Mouse (Mus musculus): ENCODE measurements at regions not wholly inside any gene's neighbourhood (a gene's known extent, or its start where the extent isn't known, plus 50 kb on each side); places are given as distances from the start of the nearest gene placed in this dataset.
"Not testable (repeated sequence)": the region's sequence is repeated elsewhere in the genome, so short reads cannot be mapped to it uniquely, and the experiment has no call there.

DNA sequence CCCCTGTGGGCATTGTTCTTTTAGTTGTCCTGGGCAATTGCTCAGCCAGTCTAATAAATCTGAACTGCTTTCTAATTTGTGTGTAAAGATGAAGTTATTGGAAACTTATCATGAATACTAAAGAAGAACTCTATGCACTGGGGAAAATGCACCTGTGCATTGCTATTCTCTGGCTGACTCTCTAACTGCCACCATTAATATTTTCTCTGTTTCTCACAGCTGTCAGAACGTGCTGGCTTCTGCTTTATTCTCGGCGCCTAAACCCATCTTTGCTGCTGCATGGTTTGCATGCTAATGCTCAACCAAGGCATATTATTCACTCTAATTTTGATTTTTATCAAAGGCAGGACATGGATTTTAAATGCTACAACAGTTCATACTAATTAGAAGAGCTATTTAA, 128.9 kb upstream of the Gm527 start:
- no peaks in the 10 kb centered on the region for H3K36me3 ChIP-seq (ENCODE audit: control insufficient read depth, insufficient read depth)
- H3K27ac ChIP-seq (ENCODE audit: low read depth, low read length) = no peak overlapping the region
- WGBS = 85% methylated on average over 3 of the region's 3 CpGs
- H3K9ac ChIP-seq (ENCODE audit: low read depth, low read length) = no peak overlapping the region
- H3K9me3 ChIP-seq (ENCODE audit: control insufficient read depth) = no peaks in the 10 kb centered on the region
- H3K4me2 ChIP-seq (replicated peaks; ENCODE audit: low read depth) = no peak overlapping the region
- no peak for TF ChIP-seq CTCF (IDR thresholded peaks at IDR 0.05; ENCODE audit: low read depth)
- no peak for ATAC-seq
- no peaks in the 10 kb centered on the region for H3K4me1 ChIP-seq (replicated peaks; ENCODE audit: control insufficient read depth, insufficient read depth, low read length)
- no peaks in the 10 kb centered on the region for H3K27me3 ChIP-seq (replicated peaks; ENCODE audit: control insufficient read depth, insufficient read depth, low read length)
- no peak overlapping the region for H3K4me3 ChIP-seq (ENCODE audit: low read depth, low read length)

DNA sequence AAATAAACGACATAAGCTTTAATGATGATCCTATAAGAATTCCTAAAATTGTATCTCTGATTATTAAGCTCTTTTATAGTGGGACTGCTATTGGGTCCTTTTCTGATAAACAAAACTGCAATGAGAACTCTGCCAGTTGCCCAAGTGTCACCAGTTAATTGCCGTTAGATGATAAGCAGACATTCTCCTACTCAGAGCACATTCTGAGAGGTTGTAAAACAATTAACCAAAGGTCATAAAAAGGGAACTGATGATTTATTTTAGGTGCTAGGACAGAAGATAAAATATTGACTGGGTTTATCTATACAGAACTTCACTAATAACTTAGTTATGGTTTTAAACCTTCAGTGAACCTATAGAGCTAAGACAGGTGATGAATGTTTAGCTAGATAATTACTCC, 109.2 kb upstream of the Gm527 start:
- WGBS = 6% methylated on average over 2 of the region's 2 CpGs
- H3K36me3 ChIP-seq (ENCODE audit: control insufficient read depth, insufficient read depth); H3K4me1 ChIP-seq (replicated peaks; ENCODE audit: control insufficient read depth, insufficient read depth, low read length); H3K27ac ChIP-seq (ENCODE audit: low read depth, low read length); H3K4me2 ChIP-seq (replicated peaks; ENCODE audit: low read depth); H3K9ac ChIP-seq (ENCODE audit: low read depth, low read length); ATAC-seq; H3K4me3 ChIP-seq (ENCODE audit: low read depth, low read length); H3K27me3 ChIP-seq (replicated peaks; ENCODE audit: control insufficient read depth, insufficient read depth, low read length); H3K9me3 ChIP-seq (ENCODE audit: control insufficient read depth): not testable (repeated sequence)

DNA sequence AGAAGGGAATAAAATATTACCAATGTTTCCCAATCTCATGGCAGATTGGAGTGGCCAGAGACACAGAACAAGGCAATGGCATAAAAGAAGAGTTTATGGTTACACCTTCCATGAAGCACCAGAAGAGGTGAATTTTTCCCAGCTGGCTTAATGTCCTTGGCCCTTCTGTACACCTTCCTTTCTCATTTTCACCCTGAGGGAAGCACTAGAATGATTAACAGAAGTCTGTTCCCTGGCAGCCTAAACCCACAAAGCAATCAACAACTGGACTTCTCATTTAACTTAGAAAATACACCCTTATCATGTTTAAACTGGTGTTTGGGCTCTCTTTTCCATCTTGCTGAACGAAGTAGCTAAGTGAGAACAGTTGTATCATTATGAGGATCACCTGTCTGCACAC, 107.6 kb upstream of the Gm527 start:
- Histone ChIP-seq H3K4me1 (replicated peaks; ENCODE audit: control insufficient read depth, insufficient read depth, low read length) (no peaks in the 10 kb centered on the region), H3K4me3 (ENCODE audit: low read depth, low read length) (no peak overlapping the region), H3K27ac (ENCODE audit: low read depth, low read length) (no peak overlapping the region), H3K9ac (ENCODE audit: low read depth, low read length) (no peak overlapping the region), H3K4me2 (replicated peaks; ENCODE audit: low read depth) (no peak overlapping the region), H3K27me3 (replicated peaks; ENCODE audit: control insufficient read depth, insufficient read depth, low read length) (no peaks in the 10 kb centered on the region; the same call in 1 of the 2 replicates), H3K36me3 (ENCODE audit: control insufficient read depth, insufficient read depth) (no peaks in the 10 kb centered on the region), H3K9me3 (ENCODE audit: control insufficient read depth) (no peaks in the 10 kb centered on the region)
- TF ChIP-seq CTCF (IDR thresholded peaks at IDR 0.05; ENCODE audit: low read depth) = no peak
- no peak for ATAC-seq
- WGBS = 50% methylated on average over 1 of the region's 1 CpGs

DNA sequence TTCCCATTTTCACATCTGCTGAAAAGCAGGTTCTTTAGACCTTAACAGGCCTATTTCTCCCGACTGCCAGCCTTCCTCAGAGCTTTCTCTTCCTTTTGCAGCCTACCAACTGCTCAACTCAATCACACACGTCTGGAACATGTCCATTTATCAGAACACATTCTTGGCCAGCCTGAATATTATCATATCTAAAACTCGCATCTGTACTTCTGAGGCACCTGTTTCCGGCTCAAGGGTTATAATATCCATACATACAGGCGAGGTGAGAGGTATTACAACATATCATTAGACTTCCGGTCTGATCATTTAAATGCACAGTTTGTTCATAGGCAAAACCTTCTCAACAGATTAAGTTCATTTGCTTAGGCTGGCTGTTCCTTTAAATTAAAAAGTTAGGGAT, 101.8 kb upstream of the Gm527 start:
- TF ChIP-seq CTCF (IDR thresholded peaks at IDR 0.05; ENCODE audit: low read depth) = no peak
- Histone ChIP-seq H3K4me3 (ENCODE audit: low read depth, low read length) (no peak overlapping the region), H3K36me3 (ENCODE audit: control insufficient read depth, insufficient read depth) (no peaks in the 10 kb centered on the region), H3K9ac (ENCODE audit: low read depth, low read length) (no peak overlapping the region), H3K4me1 (replicated peaks; ENCODE audit: control insufficient read depth, insufficient read depth, low read length) (no peaks in the 10 kb centered on the region), H3K27ac (ENCODE audit: low read depth, low read length) (no peak overlapping the region), H3K4me2 (replicated peaks; ENCODE audit: low read depth) (no peak overlapping the region), H3K9me3 (ENCODE audit: control insufficient read depth) (no peaks in the 10 kb centered on the region), H3K27me3 (replicated peaks; ENCODE audit: control insufficient read depth, insufficient read depth, low read length) (no peaks in the 10 kb centered on the region)
- no peak for ATAC-seq
- 62% methylated on average over 6 of the region's 6 CpGs for WGBS

DNA sequence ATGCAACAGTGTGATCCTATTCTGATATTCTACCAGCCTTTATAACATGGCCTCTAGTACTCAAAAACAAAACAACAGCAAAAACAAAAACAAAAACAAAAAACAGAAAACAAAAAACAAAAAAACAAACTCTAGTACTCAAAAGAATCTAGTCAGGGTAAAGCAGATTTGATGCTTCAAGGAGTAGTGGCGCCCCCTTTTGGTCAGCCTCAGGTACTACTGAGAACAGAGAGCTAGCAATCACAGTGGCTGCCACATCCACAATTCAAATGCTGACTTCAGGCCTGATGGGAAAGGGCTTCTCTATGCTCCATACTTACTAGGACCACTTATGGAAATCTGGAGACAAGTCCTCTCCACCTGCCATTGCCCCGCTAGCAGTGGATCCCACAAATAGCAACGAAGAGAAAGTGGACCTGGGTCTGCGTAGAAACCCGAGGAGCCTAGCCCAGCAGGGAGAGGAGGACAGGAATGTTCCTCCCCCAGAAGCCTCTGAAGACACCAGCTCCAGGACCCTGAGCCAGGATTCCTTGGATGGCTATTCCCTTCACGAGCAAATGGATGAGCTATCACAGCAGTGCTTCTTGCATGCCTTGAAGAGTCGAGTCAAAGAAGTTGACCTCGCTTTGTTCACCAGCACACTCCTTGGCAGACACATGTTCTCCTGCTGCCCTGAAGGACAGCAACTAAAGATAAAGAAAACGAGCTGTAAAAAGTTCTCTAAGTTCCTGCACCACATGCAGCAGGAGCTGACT, 100.5 kb upstream of the Gm527 start:
- H3K9ac ChIP-seq (ENCODE audit: low read depth, low read length) = no peak overlapping the region
- no peaks in the 10 kb centered on the region for H3K36me3 ChIP-seq (ENCODE audit: control insufficient read depth, insufficient read depth)
- H3K27me3 ChIP-seq (replicated peaks; ENCODE audit: control insufficient read depth, insufficient read depth, low read length) = no peaks in the 10 kb centered on the region
- no peaks in the 10 kb centered on the region for H3K4me1 ChIP-seq (replicated peaks; ENCODE audit: control insufficient read depth, insufficient read depth, low read length)
- H3K4me3 ChIP-seq (ENCODE audit: low read depth, low read length) = no peak overlapping the region
- H3K9me3 ChIP-seq (ENCODE audit: control insufficient read depth) = no peaks in the 10 kb centered on the region
- H3K4me2 ChIP-seq (replicated peaks; ENCODE audit: low read depth) = no peak overlapping the region
- H3K27ac ChIP-seq (ENCODE audit: low read depth, low read length) = no peak overlapping the region
- peak; percentile 78 for TF ChIP-seq CTCF (IDR thresholded peaks at IDR 0.05; ENCODE audit: low read depth)
- 73% methylated on average over 9 of the region's 9 CpGs for WGBS
- no peak for ATAC-seq

DNA sequence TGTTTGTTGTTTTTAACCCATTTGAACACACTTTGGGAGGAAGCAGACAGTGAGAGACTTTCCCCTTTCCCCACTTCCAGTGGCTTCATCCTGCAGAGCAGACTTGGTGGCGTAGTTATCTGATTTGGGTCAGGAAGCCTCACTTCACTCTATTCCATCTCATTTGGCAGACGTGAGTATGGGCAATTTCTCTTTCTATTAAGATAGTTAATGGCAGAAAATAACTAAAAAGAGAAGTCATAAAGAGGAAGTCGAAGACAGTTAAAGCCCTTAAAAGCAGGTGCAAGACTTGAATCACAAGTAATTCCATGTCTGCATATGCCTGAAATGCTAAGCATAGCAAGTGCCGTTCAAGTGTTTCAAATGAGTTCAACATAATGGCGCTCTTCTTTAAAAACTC, 97.0 kb upstream of the Gm527 start:
- TF ChIP-seq CTCF (IDR thresholded peaks at IDR 0.05; ENCODE audit: low read depth) = no peak
- H3K27ac ChIP-seq (ENCODE audit: low read depth, low read length) = no peak overlapping the region
- no peaks in the 10 kb centered on the region for H3K36me3 ChIP-seq (ENCODE audit: control insufficient read depth, insufficient read depth)
- H3K4me3 ChIP-seq (ENCODE audit: low read depth, low read length) = no peak overlapping the region
- no peak for ATAC-seq
- no peaks in the 10 kb centered on the region for H3K4me1 ChIP-seq (replicated peaks; ENCODE audit: control insufficient read depth, insufficient read depth, low read length)
- H3K9ac ChIP-seq (ENCODE audit: low read depth, low read length) = no peak overlapping the region
- 85% methylated on average over 5 of the region's 5 CpGs for WGBS
- H3K27me3 ChIP-seq (replicated peaks; ENCODE audit: control insufficient read depth, insufficient read depth, low read length) = no peaks in the 10 kb centered on the region
- H3K9me3 ChIP-seq (ENCODE audit: control insufficient read depth) = no peaks in the 10 kb centered on the region
- H3K4me2 ChIP-seq (replicated peaks; ENCODE audit: low read depth) = no peak overlapping the region
